Mouse (Mus musculus) brain, adult 10 weeks (tissue): ENCODE measurements around the gene Fbxl5. TPM values are rescaled to one million over a fixed set of nuclear protein-coding genes. Genes with fewer than 3 reads are reported as not detected.

ENCODE experiments used
- polyA plus RNA-seq: library from polyadenylated mRNA; stranded (reverse); fragments of 350-450 nt; fragmentation: Illumina TruSeq; extraction: RNeasy Lipid Tissue Mini Kit (QIAGEN cat#74804); gene quantifications from one replicate; pipeline ENCODE4 v1.2.3, GENCODE M21; 2015; ENCODE audit warnings: low read depth, low replicate concordance

The Fbxl5 gene
- 105 TPM for polyA plus RNA-seq

DNA sequence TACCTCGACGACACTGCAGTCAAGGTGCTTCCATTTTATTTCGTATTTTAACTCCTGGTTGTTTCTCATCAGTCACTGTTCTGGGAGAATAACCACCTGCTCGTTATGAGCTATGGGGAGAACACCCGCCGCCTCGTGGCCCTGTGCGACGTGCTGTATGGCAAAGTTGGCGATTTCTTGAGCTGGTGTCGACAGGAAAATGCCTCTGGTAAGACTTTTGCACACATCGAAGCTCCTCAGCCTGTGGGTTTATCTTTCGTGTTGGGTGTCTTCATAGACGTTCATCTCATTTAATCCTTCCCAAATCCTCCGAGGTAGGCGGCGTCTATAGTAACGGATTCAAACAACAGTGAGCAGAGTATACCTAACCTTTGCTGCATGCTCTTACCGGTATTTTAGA is at the start of gene Fbxl5:
Fbxl5 (minus strand) TSS at position 101 of the 400 bp plus-strand sequence.

DNA sequence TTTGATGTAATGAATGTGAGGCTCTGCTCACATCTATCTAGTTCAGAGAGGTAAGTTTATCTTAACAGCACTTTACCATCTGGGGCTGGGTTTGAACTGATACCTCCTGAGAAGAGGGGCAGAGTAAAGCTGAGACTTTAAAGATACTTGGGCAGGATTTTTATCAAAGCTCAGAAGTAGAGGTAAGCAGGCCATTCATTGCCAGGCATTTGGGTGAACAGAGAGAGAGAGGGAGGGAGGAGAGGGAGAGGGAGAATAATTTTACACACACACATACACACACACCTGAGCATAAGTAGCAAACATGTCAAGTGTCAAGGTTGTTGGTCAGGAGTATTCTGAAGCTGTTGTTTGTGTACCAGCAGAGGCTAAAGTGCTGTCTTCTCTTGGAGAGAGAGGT is 46.8 kb upstream of the Fbxl5 start, which contains the start of gene Cd38:
Cd38 (plus strand) TSS at position 301 of the 400 bp plus-strand sequence.

DNA sequence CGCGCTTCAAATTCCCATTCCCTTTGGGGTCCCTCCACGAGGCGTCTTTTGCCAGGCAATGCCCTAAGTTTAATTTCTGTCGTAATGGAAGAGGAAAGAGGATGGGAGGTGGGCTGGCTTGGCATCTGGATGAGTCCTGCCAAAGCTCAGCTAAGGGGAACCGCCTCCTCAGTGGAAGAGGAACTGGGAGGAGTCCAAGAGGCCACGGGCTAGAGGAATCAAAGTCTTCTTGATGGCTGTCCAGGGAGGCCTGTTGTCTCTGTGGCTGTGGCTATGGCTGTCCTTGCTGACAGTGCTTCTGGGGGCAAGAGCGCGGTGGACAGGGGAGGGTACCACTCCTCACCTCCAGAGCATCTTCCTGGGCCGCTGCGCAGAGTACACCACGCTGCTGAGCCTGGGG is 2.7 kb downstream of the Fbxl5 start, which contains the start of gene Bst1:
Bst1 (plus strand) TSS at position 191 of the 400 bp plus-strand sequence.

Other genes with a start within 250 kb of the Fbxl5 start
- gene Cc2d2a, start 159.3 kb downstream of the Fbxl5 start, polyA plus RNA-seq: 12.3 TPM
- gene Bst1, start 2.8 kb downstream of the Fbxl5 start, polyA plus RNA-seq: 0.42 TPM
- gene Cd38, start 46.9 kb upstream of the Fbxl5 start, polyA plus RNA-seq: 4.8 TPM
- gene Gm7879, start 91.5 kb upstream of the Fbxl5 start, polyA plus RNA-seq: not detected
- gene Fgfbp1, start 160.1 kb upstream of the Fbxl5 start, polyA plus RNA-seq: 3.2 TPM